Mouse (Mus musculus): ENCODE results near the gene Plekha6. TPM values are rescaled to one million over a fixed set of nuclear protein-coding genes. Genes with fewer than 3 reads are reported as not detected.

Gene Plekha6
- total RNA-seq, 2 experiments from 2014 or later: 8.1 to 10.6 TPM

DNA sequence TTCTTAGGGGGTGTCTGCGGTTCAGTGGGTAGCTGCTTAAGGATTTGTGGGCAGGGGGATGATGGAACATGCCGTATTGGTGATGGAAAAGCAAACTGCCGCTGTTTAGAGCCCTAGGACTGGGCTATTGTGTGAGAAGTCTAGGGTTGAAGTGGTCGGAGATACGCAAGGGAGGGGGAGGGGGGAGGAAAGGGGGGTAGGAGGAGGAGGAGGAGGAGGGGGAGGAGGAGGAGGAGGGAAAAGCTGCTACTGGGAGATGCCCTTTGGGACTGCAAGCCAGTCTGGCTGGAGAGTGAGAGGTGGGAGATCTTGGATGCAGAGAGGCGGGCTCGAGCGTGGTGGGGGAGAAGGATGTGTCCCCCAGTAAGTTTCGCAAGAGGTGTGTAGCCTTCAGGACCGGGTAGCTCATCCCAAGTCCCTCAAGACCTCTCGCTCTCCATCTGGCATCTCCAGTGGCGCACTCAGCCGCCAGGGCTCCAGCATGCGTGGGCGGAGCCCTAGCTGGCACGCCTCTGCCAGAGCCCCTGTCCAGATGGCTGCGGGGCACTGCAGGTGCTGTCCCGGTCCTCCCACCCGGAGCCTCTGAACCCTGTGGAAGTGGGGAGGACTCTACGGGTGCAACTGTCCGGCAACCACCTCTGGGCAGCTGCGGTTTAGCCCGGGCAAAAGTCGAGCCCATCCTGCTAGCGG, 18.2 kb downstream of the Plekha6 start:
- DNase-seq (ENCODE audit: low spot score): peak; percentile 34

DNA sequence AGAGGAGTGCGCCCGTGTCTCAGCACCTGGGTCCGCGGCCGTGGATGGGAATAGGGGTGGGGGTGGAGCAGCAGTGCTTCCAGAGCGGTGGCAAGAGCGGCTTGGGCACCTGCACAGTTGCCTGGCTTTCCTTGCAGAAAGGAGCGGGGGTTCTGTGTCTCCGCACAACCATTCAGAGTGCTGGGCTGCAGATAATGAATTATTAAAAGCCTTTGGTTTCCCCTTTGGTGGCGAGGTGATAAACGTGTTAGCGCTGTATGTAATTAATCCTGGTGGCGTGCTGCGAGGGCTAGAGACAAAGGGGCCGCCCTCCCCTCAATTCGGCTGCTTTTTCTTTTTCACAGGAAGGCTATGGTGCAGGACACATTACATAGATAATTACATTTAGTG, 18.7 kb downstream of the Plekha6 start:
- no peak for DNase-seq (ENCODE audit: low spot score)

DNA sequence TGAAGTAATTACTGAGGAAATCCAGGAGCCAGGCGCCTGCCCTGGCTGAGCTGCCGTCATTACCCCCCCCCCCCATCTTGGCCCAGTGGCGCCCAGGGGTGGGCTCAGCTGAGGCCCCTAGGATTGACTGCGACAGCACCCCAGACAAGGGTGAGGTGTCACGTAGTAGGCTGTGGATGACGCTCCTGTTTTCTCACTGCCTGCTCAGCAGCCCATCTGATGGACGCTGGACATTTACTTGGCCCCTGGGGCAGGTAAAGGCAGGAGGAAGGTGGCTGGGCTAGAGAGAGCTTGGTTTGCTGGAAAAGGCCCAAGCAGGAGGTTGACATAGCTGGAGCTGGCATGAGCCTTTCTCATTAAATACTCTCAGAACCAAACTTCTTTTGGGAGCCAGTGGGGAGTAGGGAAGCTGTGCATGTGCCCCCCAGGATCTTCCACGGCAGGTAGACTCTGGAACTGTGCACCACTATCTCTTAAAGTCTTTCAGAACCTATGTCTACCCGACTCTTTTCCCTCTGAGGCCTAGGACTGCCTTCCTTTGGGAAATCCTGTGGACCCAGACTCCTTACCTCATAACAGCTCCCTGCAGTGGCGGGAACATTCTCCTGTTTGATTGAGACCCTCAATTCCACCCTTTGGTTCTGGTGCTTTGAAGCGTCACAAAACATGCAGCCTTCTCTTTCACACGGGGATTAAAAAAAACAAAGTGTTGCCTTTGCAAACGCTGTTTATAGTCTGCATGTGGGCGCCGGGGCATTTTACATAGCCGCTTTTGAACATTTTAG, 19.3 kb downstream of the Plekha6 start:
- no peak for DNase-seq (ENCODE audit: low spot score)

DNA sequence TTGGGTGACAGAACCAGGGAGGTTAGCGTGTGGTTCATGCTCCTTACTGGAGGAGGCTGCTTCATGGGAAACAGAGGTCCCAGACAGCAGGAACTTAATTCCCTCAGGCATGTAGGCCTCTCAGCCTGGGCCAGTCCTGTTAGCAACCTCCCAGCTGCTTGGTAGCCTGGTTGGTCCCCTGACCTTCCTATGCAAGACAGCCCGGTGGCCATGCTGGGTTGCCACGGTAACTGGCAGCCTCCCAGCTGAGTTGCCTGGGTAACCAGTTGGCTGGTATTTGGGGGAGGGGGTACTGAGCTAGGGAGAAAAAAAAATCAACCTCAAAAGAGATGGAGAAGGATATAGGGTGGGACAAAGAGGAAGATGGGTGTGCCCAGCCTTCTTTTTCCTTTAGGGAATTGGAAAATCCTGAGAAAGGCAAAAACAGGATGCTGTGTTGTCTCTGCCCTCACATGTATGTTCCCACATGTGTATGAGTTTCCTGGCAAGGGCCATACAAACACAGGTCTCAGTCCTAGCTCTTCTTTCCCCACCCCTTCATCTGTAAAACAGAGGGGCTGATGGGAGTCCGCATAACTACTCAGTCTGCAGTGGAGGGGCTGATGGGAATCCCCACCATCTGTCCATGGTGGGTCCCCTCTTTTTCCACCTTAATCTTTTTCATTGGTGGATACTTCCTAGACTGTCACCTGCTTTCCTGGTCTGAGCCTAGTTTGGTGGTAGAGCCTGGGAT, 24.1 kb downstream of the Plekha6 start:
- DNase-seq (ENCODE audit: low spot score): no peak

DNA sequence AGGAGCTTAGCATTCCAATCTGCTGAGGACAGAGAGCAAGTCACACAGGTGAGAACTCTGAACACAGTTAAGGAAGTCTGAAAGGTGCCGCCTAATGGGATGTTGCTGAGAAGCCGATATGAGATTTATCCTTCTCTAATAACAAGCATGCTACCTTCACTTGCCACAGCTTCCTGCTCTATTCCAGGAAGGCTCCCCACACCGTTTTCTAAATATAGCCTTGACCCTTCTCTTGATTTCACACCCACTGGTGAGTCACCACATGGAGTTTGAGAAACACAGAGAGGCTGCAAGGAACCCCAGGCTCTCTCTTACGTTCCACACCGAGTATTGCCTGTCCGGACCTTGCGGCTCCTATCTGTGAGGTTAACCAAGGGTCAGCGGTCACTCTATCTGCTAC, 24.7 kb downstream of the Plekha6 start:
- DNase-seq (ENCODE audit: low spot score): peak; percentile 48

DNA sequence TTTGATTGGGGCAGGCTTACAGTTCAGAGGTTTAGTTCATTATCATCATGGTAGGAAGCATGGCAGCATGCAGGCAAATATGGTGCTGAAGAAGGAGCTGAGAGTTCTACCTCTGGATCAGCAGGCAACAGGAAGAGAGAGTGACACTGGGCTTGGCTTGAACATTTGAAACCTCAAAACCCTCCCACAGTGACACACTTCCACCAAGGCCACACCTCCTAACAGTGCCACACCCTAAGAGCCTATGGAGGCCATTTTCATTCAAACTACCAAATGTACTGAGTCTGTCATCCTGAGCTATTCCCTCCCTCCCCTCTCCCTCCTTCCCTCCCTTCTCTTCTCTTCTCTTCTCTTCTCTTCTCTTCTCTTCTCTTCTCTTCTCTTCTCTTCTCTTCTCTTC, 25.5 kb downstream of the Plekha6 start:
- DNase-seq (ENCODE audit: low spot score): no peak

DNA sequence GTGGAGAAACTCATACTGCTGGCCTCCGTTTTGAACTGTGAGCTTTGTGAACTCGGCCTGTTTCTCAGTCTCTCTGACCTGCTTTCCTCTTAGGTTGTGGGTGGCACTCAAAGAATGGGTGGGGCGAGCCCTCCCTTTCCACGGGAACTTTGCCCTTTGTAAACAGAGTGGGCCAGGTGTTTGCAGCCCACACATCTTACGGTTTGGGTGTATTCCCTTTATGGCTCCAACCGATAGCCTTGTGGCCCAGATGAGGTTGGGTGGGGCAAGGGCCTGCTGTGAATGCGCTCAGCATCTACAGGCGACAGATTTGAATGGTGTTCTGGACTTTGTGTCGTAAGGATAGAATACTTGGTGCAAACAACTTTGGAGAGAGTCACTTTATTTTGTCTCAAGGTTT, 26.5 kb downstream of the Plekha6 start:
- no peak for DNase-seq (ENCODE audit: low spot score)

DNA sequence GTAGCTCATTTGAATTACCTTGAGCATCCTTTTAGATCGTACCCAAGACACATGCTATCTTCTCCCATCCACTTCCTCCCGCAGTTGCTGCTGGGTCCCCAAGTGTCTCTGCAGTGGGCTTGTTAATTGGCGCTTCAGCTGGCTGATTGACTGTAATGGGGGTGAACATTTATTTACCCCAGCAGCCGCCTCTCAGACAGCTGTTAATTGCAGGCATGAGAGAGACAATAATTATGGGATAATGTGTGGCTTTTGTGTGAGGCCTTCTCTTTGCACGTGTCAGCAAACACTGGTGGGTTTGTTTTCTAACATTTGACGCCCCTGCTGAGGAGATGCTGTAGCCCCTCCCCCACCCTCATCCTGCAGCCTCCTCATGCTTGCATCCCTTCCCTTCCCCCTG, 32.2 kb downstream of the Plekha6 start:
- no peak for DNase-seq (ENCODE audit: low spot score)

DNA sequence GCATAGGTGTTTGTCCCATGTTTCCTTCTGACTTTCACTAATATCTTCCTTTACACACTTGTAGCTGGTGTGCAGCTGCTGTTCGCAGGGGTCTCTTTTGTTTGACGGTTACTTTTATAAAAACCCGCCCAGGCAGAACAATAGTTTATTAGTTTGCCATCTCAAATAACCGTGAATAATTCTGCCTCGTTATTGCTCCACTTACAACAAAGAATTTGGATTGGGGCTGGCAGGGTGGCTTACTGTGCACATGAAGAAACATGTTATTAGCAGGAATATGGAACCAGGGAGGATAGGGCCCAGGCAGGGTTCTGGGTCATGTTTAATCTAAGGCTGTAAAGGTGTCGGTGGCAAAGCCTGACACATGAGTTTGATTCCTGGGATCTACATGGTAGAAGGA, 33.3 kb downstream of the Plekha6 start:
- no peak for DNase-seq (ENCODE audit: low spot score)

DNA sequence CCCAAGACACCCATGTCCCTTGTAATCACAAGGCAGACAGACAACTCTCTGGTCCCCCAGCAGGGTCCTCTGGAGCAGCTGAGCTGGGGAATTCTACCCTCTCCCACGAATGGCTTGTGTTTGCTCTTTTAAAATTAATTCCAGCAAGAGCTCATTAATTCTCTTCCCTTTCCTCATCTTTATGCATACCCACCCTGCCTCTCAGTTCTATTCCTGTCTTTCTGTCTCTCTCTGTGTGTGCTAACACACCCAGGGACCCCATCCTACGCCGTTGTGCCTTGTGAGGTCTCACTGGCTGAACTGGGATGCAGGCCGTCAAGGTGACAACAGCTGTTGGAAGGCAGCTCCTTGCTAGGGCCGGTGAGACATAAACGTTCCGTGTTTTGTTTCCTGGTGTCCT, 35.7 kb downstream of the Plekha6 start:
- DNase-seq (ENCODE audit: low spot score): no peak

DNA sequence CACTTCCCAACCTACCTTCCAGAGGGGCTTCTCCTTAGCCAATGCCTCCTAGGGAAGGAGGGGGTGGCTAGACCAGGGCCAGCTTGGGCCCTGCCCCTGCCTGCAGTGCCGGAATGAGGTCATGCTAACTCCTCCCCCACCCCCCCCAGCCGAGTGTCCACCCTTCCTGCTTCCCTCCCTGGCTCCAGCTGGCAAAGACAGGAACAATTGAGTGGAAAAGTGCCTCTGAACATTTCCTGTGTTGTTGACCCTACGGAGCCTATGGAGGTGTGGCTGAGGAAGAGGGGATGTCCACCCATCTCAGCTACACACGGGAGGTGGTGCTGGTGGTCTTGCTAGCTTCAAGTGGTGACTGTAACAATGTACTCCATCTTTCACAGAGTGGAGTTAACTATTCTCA, 37.5 kb downstream of the Plekha6 start:
- DNase-seq (ENCODE audit: low spot score): peak; percentile 30

DNA sequence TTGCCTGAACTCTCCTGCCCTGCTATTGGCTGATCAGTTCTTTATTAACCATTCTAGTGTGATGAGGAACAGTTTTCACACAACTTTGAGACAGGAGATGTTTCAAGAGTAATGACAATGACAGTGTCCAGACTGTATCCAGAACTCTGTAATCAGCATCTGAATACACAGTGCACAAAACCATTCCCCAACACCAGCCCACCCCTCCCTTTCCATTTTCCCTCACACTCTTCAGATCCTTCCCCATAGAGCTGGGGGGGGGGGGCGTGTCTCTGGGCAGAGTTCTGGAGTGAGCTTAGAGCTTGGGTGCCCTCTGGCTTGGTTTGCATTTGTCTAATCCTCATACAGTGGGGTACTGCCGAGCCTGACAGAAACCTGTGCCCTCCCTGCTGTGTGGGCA, 39.7 kb downstream of the Plekha6 start:
- no peak for DNase-seq (ENCODE audit: low spot score)

DNA sequence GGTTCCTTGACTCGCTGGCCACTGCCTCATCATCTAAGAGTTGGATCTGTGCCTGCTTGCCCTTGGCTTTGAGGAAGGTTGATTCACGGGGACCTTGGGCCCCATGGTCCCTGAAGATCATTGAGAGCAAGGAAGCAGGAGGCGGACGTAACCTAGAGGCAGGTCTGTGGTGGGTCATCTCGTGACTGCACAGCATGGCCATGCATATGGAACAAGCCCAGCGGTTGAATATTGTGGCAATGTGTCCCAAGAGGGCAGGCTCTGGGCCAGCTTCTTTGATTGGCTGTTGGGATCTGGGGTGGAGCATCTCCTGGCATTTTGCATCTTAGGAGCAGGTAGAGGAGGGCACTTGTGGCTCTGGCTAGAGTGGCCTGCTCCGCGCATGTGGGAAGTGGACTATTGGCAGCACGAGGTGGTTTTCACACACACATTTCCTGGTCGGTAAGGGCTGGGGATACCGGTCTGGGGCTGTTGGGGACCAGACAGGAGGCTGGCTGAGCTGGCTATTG, 40.4 kb downstream of the Plekha6 start:
- no peak for DNase-seq (ENCODE audit: low spot score)

DNA sequence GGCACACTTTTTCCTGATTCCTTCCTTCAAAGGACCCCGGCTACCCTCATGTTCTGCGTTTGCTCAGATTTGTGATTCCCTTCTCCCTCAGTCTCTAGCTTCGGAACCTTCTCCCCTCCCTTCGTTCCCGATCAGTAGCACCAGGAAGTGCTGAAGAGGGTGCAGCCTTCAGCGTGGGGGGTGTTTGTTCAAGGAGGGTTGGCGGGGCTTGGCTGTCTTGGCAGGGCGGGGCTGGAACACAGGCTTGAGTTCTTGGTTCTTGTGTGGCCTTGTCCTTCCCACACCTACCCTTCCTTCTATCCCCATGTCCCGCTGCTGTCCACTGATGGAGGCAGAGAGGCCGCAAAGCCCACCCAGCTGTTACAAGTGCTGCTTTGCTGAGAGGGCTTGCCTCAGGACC, 41.0 kb downstream of the Plekha6 start:
- DNase-seq (ENCODE audit: low spot score): no peak

DNA sequence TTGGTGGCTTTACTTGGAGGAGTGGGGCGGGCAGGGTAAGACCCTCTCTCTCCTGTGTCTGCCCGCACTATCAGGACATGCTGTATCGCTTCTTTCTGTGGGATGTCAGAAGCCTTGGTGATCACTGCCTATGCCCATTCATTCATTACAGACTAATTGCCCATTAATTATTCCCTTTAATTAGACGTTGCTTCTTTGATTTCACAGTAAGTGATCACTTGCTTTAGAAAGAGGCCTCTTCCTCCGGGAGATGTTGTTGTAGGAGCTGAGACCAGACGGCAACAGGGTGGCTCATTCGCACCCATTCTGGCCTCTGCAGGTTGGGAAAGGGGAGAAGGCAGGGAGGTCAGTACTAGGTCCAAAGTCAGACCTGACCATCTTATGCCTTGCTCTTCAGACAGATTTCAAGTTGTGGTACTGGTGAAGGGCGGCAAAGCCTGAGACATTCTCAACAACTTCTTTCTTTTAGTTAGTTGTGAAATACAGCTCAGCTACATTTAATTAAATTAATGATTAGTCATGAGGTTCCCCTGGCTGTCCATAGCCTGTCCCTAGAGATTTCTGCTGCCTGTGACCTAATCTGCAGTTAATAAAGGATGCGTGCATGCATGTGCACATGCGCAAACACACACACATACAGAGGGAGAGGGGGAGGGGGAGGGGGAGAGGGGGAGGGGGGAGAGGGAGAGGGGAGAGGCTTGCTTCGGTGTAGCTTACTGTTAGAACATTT, 44.2 kb downstream of the Plekha6 start:
- DNase-seq (ENCODE audit: low spot score): no peak

DNA sequence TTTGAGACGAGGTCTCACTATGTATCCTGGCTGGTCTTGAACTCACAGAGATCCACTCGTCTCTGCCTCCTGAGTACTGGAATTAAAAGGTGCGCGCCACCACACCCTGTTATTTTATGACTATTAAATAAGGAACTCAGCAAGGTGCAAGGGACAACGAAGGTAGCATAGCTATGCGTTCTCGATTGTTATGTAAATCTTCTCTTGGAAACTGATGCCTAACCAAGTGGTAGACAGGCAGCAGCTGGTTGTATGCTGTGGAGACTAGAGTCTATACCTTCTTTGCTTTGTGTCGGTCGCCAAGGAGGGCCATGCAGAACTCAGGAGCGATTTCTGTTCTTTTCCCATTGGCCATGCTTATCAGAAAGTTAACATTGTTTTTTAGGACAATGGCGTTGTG, 45.0 kb downstream of the Plekha6 start:
- no peak for DNase-seq (ENCODE audit: low spot score)

DNA sequence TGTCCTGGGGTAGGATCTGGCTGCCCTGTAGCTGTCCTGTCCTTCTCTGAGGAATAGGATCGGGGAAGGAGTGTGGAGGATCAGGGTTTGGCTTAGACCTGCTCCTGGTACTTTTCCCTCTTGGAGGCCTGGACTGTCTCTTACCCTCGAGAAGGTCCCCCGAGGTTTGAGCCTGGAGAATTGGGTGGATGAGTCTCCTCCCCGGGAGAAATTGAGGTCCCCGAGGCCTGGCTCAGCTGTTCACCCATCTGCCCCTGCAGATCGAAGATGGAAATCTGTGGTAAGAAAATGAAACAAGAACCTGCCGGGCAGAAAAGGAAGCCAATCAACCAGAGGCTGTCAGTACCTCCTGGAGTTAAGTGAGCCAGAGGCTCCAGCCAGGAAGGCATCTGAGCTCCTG, 45.5 kb downstream of the Plekha6 start:
- DNase-seq (ENCODE audit: low spot score): no peak

DNA sequence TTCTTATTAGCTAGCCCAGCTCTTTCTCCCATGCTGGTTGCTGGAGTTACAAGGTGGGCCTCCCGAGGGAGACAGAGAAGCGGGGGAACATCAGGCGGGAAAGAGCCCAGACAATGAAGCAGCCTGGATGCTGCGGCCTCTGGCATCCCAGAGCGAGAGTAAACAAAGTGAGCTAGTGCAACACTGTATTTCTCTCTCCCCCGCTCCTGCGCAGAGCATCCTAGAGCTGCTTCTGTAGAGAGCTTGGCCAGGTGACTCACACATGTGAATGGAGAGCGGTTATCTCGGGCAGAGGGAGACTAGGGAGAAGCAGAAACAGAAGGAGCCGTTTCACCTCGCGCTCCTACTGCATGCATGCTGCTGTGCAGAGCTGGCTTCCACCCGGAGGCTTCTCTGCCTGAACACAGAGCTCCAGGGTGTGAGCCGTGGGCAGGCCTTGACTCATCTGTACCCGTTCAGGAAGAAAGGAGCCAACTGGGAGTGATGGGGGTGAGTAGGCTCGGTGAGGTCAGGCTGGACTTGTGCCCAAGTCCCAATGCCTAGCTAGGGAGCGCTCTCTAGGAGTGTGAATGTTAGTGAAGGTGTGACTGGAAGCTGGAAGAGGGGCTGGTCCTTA, 46.0 kb downstream of the Plekha6 start:
- DNase-seq (ENCODE audit: low spot score): no peak

DNA sequence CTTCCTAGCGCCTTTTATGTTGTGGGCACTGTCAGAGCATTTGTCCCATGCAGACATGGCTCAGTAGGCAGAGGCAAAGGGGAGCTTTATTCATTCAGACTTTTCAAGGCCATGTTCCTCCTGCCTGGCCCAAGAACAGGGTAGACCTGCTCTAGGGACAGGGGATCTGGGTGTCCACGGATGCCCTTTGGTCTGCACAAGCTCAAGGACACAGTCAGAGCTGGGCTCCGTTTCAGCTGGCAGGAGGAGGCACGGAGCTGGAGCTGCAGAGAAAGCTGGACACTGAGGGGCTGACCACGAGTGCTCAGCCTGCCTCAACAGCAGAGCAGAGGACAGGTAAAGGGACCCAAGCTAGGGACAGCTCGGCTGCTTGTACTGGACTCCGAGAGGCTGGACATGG, 46.8 kb downstream of the Plekha6 start:
- peak; percentile 62 for DNase-seq (ENCODE audit: low spot score)

DNA sequence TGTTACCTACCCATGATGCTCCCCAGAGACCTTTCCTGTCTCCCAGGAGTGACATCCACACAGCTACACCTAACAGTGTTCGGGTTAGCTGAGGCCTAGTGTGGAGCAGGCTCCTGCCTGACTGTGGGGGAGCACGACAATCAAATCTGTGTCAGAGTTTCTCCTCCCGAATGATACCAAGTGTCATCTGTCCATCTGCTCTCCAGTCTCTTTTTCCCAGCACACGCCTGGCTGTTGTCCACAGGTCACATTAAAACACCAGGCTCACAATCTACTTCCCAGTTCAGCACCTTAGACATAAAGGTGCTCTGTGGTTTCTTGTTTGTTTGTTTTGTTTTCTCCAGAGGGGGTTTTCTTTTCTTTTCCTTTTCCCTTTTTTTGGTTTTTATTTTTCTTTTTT, 48.3 kb downstream of the Plekha6 start:
- no peak for DNase-seq (ENCODE audit: low spot score)

DNA sequence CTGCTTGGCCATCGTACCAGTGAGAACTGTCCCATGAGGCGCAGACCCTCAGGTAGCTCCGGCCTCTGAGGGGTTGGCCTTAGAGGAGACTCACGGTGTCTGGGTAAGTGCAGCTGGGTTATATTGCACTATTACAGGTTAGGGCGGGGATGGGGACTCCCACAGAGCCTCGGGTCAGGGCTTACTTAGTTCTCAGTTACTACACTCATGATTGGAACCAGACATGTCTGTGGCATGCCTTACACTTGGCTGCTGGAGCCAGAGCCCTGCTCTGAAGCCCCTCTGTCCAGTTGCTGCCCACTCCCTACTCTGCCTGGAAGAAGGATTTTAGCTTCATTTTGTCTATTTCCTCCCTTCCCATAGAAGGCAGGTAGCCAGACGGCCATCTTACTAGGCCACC, 49.1 kb downstream of the Plekha6 start:
- no peak for DNase-seq (ENCODE audit: low spot score)

Data from gastrocnemius, adult 18-20 months (tissue).